Mouse (Mus musculus) olfactory bulb, adult 2 months (tissue): ENCODE data around the gene Slc45a1.

Experiments
- CTCF ChIP-seq: fragments of 200-500 bp; IDR thresholded peaks from 2 replicates; pipeline ENCODE4 v1.5.1; 2012; ENCODE audit warnings: low read depth, mild to moderate bottlenecking, low read length, moderate library complexity; ENCODE audit not compliant: insufficient read depth
- POLR2A ChIP-seq: fragments of 200-500 bp; IDR thresholded peaks from 2 replicates; pipeline ENCODE4 v1.6.1; 2012; ENCODE audit warnings: mild to moderate bottlenecking, low read depth, low read length, moderate library complexity; ENCODE audit not compliant: insufficient read depth

GRCm38 (mm10) chr4:150649327-150649726 is 2.6 kb downstream of the Slc45a1 start:
- TF ChIP-seq POLR2A: no peak
- TF ChIP-seq CTCF: no peak
